Mouse (Mus musculus): ENCODE measurements around the gene Frmd4b. TPM values are rescaled to one million over a fixed set of nuclear protein-coding genes. Genes with fewer than 3 reads are reported as not detected.

Gene Frmd4b
- polyA plus RNA-seq, 1 experiment = 0.59 TPM

DNA sequence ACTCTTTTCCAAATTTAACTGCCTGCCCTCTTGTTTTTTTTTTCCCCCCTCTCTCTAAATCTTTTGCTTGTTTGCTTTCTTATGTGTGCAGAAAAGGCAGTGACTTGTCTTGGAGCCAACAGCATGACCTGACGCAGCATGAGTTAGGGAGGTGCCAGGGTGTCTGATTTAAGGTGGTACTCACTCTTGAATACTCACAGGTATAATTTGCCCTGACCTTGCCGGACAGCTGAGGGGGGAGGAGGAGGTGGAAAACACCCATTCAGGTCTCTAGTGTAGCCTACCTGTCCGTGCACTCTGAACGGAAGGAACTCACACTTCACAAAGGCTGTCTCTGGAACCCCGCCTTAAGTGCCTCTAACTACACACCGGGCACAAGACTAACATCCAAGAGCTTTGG is 338.5 kb downstream of the Frmd4b start:
- Histone ChIP-seq H3K4me3 (no peak overlapping the region), H3K27me3 (ENCODE audit: control insufficient read depth, insufficient read depth, insufficient read length) (peaks cover 5% of the 10 kb centered on the region), H3K4me2 (ENCODE audit: low read depth) (no peak overlapping the region), H3K36me3 (ENCODE audit: control insufficient read depth, insufficient read depth) (no peaks in the 10 kb centered on the region), H3ac (ENCODE audit: control insufficient read depth, insufficient read length) (no peak overlapping the region), H3K79me2 (ENCODE audit: control insufficient read depth, insufficient read depth) (no peaks in the 10 kb centered on the region)
- no peak for TF ChIP-seq POLR2A (IDR thresholded peaks at IDR 0.05; ENCODE audit: insufficient read length, low read depth)
- TF ChIP-seq REST (IDR thresholded peaks at IDR 0.05; ENCODE audit: insufficient read depth, insufficient read length) = no peak
- TF ChIP-seq MAX (IDR thresholded peaks at IDR 0.05; ENCODE audit: low read depth) = no peak

GRCm38 (mm10) chr6:97278014-97278787 is 339.1 kb downstream of the Frmd4b start:
- peak overlapping the region; percentile 80 for H3K4me2 ChIP-seq (ENCODE audit: low read depth)
- peaks cover 5% of the 10 kb centered on the region for H3K27me3 ChIP-seq (ENCODE audit: control insufficient read depth, insufficient read depth, insufficient read length)
- no peak overlapping the region for H3K4me3 ChIP-seq
- H3K36me3 ChIP-seq (ENCODE audit: control insufficient read depth, insufficient read depth) = no peaks in the 10 kb centered on the region
- TF ChIP-seq MYOD1 (IDR thresholded peaks at IDR 0.05; ENCODE audit: control insufficient read depth in 1 of 3, insufficient read length in 2 of 3, low read depth in 2 of 3) (no peak), MYOG (IDR thresholded peaks at IDR 0.05; ENCODE audit: control insufficient read depth in 1 of 3, insufficient read depth in 1 of 3, insufficient read length in 2 of 3, low read depth in 2 of 3) (no peak), SRF (IDR thresholded peaks at IDR 0.05; ENCODE audit: control insufficient read depth, insufficient read length, low read depth) (no peak), TCF3 (IDR thresholded peaks at IDR 0.05; ENCODE audit: insufficient read length, low read depth) (no peak), POLR2AphosphoS2 (IDR thresholded peaks at IDR 0.05; ENCODE audit: insufficient read length, low read depth) (no peak), CEBPB (IDR thresholded peaks at IDR 0.05; ENCODE audit: insufficient read depth, poor library complexity, severe bottlenecking) (no peak), E2F4 (IDR thresholded peaks at IDR 0.05; ENCODE audit: insufficient read depth) (no peak), USF1 (IDR thresholded peaks at IDR 0.05; ENCODE audit: low read depth) (no peak), TCF12 (IDR thresholded peaks at IDR 0.05; ENCODE audit: insufficient read depth, poor library complexity, severe bottlenecking) (no peak), REST (IDR thresholded peaks at IDR 0.05; ENCODE audit: insufficient read depth, insufficient read length) (no peak), POLR2A (IDR thresholded peaks at IDR 0.05; ENCODE audit: insufficient read length, low read depth) (no peak), MAX (IDR thresholded peaks at IDR 0.05; ENCODE audit: low read depth) (no peak)
- H3K79me2 ChIP-seq (ENCODE audit: control insufficient read depth, insufficient read depth) = no peaks in the 10 kb centered on the region
- H3ac ChIP-seq (ENCODE audit: control insufficient read depth, insufficient read length) = no peak overlapping the region

DNA sequence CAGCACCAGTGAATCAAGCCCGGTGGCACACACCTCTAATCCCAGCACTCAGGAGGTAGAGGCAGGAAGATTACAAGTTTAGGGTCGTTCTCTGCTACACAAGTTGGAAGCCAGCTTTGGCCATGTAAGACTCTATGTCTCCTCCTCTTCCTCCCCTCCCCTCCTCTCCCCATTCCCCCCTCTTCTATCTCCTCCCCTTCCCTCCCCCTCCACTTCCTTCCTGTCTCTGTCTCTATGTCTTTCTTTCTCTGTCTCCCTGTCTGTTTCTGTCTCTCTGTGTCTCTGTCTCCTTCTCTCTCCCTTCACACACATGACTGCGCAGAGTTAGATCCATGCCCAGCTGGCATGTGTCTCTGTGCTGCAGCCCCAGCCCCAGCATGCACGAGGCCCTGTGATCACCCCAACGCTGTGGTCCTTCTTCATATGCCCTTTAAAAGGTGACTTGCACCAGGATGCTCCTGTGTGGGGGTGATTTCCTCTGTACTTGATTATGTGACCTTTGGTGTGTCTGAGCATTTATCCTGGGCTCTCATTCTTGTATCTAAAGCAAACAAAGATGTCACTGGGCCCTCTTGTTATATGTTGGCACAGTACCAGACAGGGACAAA is 340.3 kb downstream of the Frmd4b start:
- H3K4me2 ChIP-seq (ENCODE audit: low read depth) = no peak overlapping the region
- H3K79me2 ChIP-seq (ENCODE audit: control insufficient read depth, insufficient read depth) = no peaks in the 10 kb centered on the region
- no peak overlapping the region for H3ac ChIP-seq (ENCODE audit: control insufficient read depth, insufficient read length)
- H3K36me3 ChIP-seq (ENCODE audit: control insufficient read depth, insufficient read depth) = no peaks in the 10 kb centered on the region
- no peak overlapping the region for H3K4me3 ChIP-seq
- peaks cover 5% of the 10 kb centered on the region for H3K27me3 ChIP-seq (ENCODE audit: control insufficient read depth, insufficient read depth, insufficient read length)
- no peak for TF ChIP-seq POLR2A (IDR thresholded peaks at IDR 0.05; ENCODE audit: insufficient read length, low read depth)
- no peak for TF ChIP-seq E2F4 (IDR thresholded peaks at IDR 0.05; ENCODE audit: insufficient read depth)
- no peak for TF ChIP-seq USF1 (IDR thresholded peaks at IDR 0.05; ENCODE audit: low read depth)
- no peak for TF ChIP-seq REST (IDR thresholded peaks at IDR 0.05; ENCODE audit: insufficient read depth, insufficient read length)
- TF ChIP-seq MYOD1 (IDR thresholded peaks at IDR 0.05; ENCODE audit: control insufficient read depth in 1 of 3, insufficient read length in 2 of 3, low read depth in 2 of 3) = no peak
- TF ChIP-seq MYOG (IDR thresholded peaks at IDR 0.05; ENCODE audit: control insufficient read depth in 1 of 3, insufficient read depth in 1 of 3, insufficient read length in 2 of 3, low read depth in 2 of 3) = no peak
- TF ChIP-seq SRF (IDR thresholded peaks at IDR 0.05; ENCODE audit: control insufficient read depth, insufficient read length, low read depth) = no peak
- TF ChIP-seq POLR2AphosphoS2 (IDR thresholded peaks at IDR 0.05; ENCODE audit: insufficient read length, low read depth) = no peak
- no peak for TF ChIP-seq TCF12 (IDR thresholded peaks at IDR 0.05; ENCODE audit: insufficient read depth, poor library complexity, severe bottlenecking)
- no peak for TF ChIP-seq MAX (IDR thresholded peaks at IDR 0.05; ENCODE audit: low read depth)
- TF ChIP-seq CEBPB (IDR thresholded peaks at IDR 0.05; ENCODE audit: insufficient read depth, poor library complexity, severe bottlenecking) = no peak
- no peak for TF ChIP-seq TCF3 (IDR thresholded peaks at IDR 0.05; ENCODE audit: insufficient read length, low read depth)

DNA sequence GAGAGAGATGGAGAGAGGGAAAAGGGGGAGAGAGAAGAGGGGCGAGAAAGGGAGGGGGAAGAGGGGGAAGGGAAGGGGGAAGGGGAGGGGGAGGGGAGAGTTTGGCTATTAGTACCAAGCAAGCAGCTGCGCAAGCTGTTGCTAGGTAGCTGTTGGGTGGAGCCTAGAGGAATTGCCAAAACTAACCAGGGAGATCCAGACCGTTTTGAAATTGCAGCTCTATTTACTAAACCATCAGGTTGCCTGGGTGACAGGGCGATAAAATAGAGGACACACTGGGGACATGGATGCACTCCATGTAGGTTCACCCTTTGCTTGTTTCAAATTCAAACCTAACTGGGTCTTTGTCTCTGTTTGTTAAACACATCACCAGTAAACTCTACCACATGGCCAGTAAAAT is 341.0 kb downstream of the Frmd4b start:
- Histone ChIP-seq H3K4me2 (ENCODE audit: low read depth) (peak overlapping the region; percentile 45), H3K4me3 (no peak overlapping the region)

More for the DNA sequence above, 341.0 kb downstream of the Frmd4b start:
- H3K27me3 ChIP-seq (ENCODE audit: control insufficient read depth, insufficient read depth, insufficient read length) = peaks cover 5% of the 10 kb centered on the region
- no peaks in the 10 kb centered on the region for H3K79me2 ChIP-seq (ENCODE audit: control insufficient read depth, insufficient read depth)
- no peaks in the 10 kb centered on the region for H3K36me3 ChIP-seq (ENCODE audit: control insufficient read depth, insufficient read depth)
- TF ChIP-seq USF1 (IDR thresholded peaks at IDR 0.05; ENCODE audit: low read depth) (no peak), MAX (IDR thresholded peaks at IDR 0.05; ENCODE audit: low read depth) (no peak), POLR2A (IDR thresholded peaks at IDR 0.05; ENCODE audit: insufficient read length, low read depth) (no peak), MYOG (IDR thresholded peaks at IDR 0.05; ENCODE audit: control insufficient read depth in 1 of 3, insufficient read depth in 1 of 3, insufficient read length in 2 of 3, low read depth in 2 of 3) (no peak), REST (IDR thresholded peaks at IDR 0.05; ENCODE audit: insufficient read depth, insufficient read length) (no peak), MYOD1 (IDR thresholded peaks at IDR 0.05; ENCODE audit: control insufficient read depth in 1 of 3, insufficient read length in 2 of 3, low read depth in 2 of 3) (no peak), E2F4 (IDR thresholded peaks at IDR 0.05; ENCODE audit: insufficient read depth) (no peak), SRF (IDR thresholded peaks at IDR 0.05; ENCODE audit: control insufficient read depth, insufficient read length, low read depth) (no peak), CEBPB (IDR thresholded peaks at IDR 0.05; ENCODE audit: insufficient read depth, poor library complexity, severe bottlenecking) (no peak), TCF12 (IDR thresholded peaks at IDR 0.05; ENCODE audit: insufficient read depth, poor library complexity, severe bottlenecking) (no peak), POLR2AphosphoS2 (IDR thresholded peaks at IDR 0.05; ENCODE audit: insufficient read length, low read depth) (no peak), TCF3 (IDR thresholded peaks at IDR 0.05; ENCODE audit: insufficient read length, low read depth) (no peak)
- H3ac ChIP-seq (ENCODE audit: control insufficient read depth, insufficient read length) = no peak overlapping the region
